Mouse (Mus musculus) embryo, embryonic 9.5 days (tissue): ENCODE measurements around the gene Ppp1r9a.

ENCODE experiments used
- DNase-seq: peaks from one replicate; pipeline ENCODE4 v3.0.0-alpha.2; 2017; ENCODE audit errors: extremely low spot score

The Ppp1r9a gene

GRCm38 (mm10) chr6:4956651-4957050, 53.9 kb downstream of the Ppp1r9a start:
- no peak for DNase-seq

- DNase-seq: no peak
These were observed 59.5 kb downstream of the Ppp1r9a start for GRCm38 (mm10) chr6:4962197-4962596.

- DNase-seq: no peak
These were observed 60.3 kb downstream of the Ppp1r9a start for GRCm38 (mm10) chr6:4963049-4963448.

GRCm38 (mm10) chr6:4967236-4967635, 64.5 kb downstream of the Ppp1r9a start:
- no peak for DNase-seq

- no peak for DNase-seq
These were observed 68.5 kb downstream of the Ppp1r9a start for GRCm38 (mm10) chr6:4971229-4971628.

GRCm38 (mm10) chr6:4972808-4973207, 70.1 kb downstream of the Ppp1r9a start:
- DNase-seq: no peak

GRCm38 (mm10) chr6:4973337-4973736, 70.6 kb downstream of the Ppp1r9a start:
- DNase-seq: no peak

- no peak for DNase-seq
These were observed 74.8 kb downstream of the Ppp1r9a start for GRCm38 (mm10) chr6:4977515-4977914.

GRCm38 (mm10) chr6:4978249-4978648, 75.5 kb downstream of the Ppp1r9a start:
- DNase-seq: no peak

- DNase-seq: no peak
These were observed 76.2 kb downstream of the Ppp1r9a start for GRCm38 (mm10) chr6:4978897-4979296.

- no peak for DNase-seq
These were observed 77.4 kb downstream of the Ppp1r9a start for GRCm38 (mm10) chr6:4980113-4980512.

GRCm38 (mm10) chr6:4982686-4983162, 80.0 kb downstream of the Ppp1r9a start:
- DNase-seq: peak; percentile 52

GRCm38 (mm10) chr6:4985668-4986067, 83.0 kb downstream of the Ppp1r9a start:
- no peak for DNase-seq

- DNase-seq: no peak
These were observed 84.4 kb downstream of the Ppp1r9a start for GRCm38 (mm10) chr6:4987084-4987483.

- no peak for DNase-seq
These were observed 86.0 kb downstream of the Ppp1r9a start for GRCm38 (mm10) chr6:4988688-4989087.

GRCm38 (mm10) chr6:4992308-4992707, 89.6 kb downstream of the Ppp1r9a start:
- DNase-seq: no peak

- peak; percentile 47 for DNase-seq
These were observed 91.0 kb downstream of the Ppp1r9a start for GRCm38 (mm10) chr6:4993600-4994160.

- peak; percentile 46 for DNase-seq
These were observed 91.6 kb downstream of the Ppp1r9a start for GRCm38 (mm10) chr6:4994161-4994919.

- no peak for DNase-seq
These were observed 94.9 kb downstream of the Ppp1r9a start for GRCm38 (mm10) chr6:4997599-4997998.

- DNase-seq: no peak
These were observed 96.2 kb downstream of the Ppp1r9a start for GRCm38 (mm10) chr6:4998929-4999328.

GRCm38 (mm10) chr6:5000788-5001187, 98.1 kb downstream of the Ppp1r9a start:
- DNase-seq: no peak

GRCm38 (mm10) chr6:5005491-5006275, 103.0 kb downstream of the Ppp1r9a start:
- DNase-seq: peak; percentile 47
